Mouse (Mus musculus) left cerebral cortex, postnatal 4 days (tissue): ENCODE results near the gene Ly75. TPM values are rescaled to one million over a fixed set of nuclear protein-coding genes. Genes with fewer than 3 reads are reported as not detected.

Experiments used
- DNase-seq: peaks from one replicate; pipeline ENCODE4 v3.0.0-alpha.2; 2022
- intact Hi-C: fragments of 180-260 bp; cut with DNase I; formaldehyde crosslinking; loops from one replicate; pipeline ENCODE4 v1.15.1; 2025
- total RNA-seq, 2 experiments: library from RNA; stranded (reverse); gene quantifications; 2 replicates each; pipeline ENCODE4 v1.2.3; 2021

The Ly75 gene
- total RNA-seq, 2 experiments from 2014 or later: 5.1 to 6.7 TPM

GRCm38 (mm10) chr2:60328641-60329040 is 54.5 kb downstream of the Ly75 start:
- DNase-seq: no peak
- intact Hi-C loops: no loop called here

- DNase-seq: no peak
- intact Hi-C loops: no loop called here
Measured at GRCm38 (mm10) chr2:60327581-60327980, 55.5 kb downstream of the Ly75 start.

- intact Hi-C loops: no loop called here
- DNase-seq: no peak
Measured at GRCm38 (mm10) chr2:60326948-60327347, 56.2 kb downstream of the Ly75 start.

- DNase-seq: no peak
- intact Hi-C loops: no loop called here
Measured at GRCm38 (mm10) chr2:60323411-60323810, 59.7 kb downstream of the Ly75 start.

GRCm38 (mm10) chr2:60322031-60322726 is 60.9 kb downstream of the Ly75 start:
- intact Hi-C loops: no loop called here
- no peak for DNase-seq

- intact Hi-C loops: no loop called here
- no peak for DNase-seq
Measured at GRCm38 (mm10) chr2:60303796-60304195, 79.3 kb downstream of the Ly75 start.

- DNase-seq: no peak
Measured at GRCm38 (mm10) chr2:60299323-60299722, 83.8 kb downstream of the Ly75 start.

GRCm38 (mm10) chr2:60298266-60298665 is 84.8 kb downstream of the Ly75 start:
- DNase-seq: no peak
- intact Hi-C loops: no loop called here

More at GRCm38 (mm10) chr2:60299323-60299722, 83.8 kb downstream of the Ly75 start:
- intact Hi-C loops: no loop called here

- intact Hi-C loops: no loop called here
- DNase-seq: no peak
Measured at GRCm38 (mm10) chr2:60291381-60291780, 91.7 kb downstream of the Ly75 start.

- no peak for DNase-seq
- intact Hi-C loops: no loop called here
Measured at GRCm38 (mm10) chr2:60289451-60289850, 93.7 kb downstream of the Ly75 start.

GRCm38 (mm10) chr2:60288606-60289005 is 94.5 kb downstream of the Ly75 start:
- intact Hi-C loops: no loop called here
- DNase-seq: no peak

- DNase-seq: no peak
- intact Hi-C loops: no loop called here
Measured at GRCm38 (mm10) chr2:60285107-60285617, 97.9 kb downstream of the Ly75 start.

- intact Hi-C loops: no loop called here
- DNase-seq: no peak
Measured at GRCm38 (mm10) chr2:60284467-60284821, 98.7 kb downstream of the Ly75 start, which contains the start of gene Cd302. TSS of gene Cd302 (minus strand) at chr2:60284488.

GRCm38 (mm10) chr2:60283751-60284466 is 99.2 kb downstream of the Ly75 start:
- intact Hi-C loops: no loop called here
- peak; percentile 41 for DNase-seq

GRCm38 (mm10) chr2:60283208-60283750 is 99.8 kb downstream of the Ly75 start:
- intact Hi-C loops: no loop called here
- DNase-seq: no peak

- intact Hi-C loops: no loop called here
- no peak for DNase-seq
Measured at GRCm38 (mm10) chr2:60282625-60283024, 100.5 kb downstream of the Ly75 start.

GRCm38 (mm10) chr2:60278627-60279026 is 104.5 kb downstream of the Ly75 start:
- no peak for DNase-seq
- intact Hi-C loops: no loop called here

- DNase-seq: no peak
- intact Hi-C loops: no loop called here
Measured at GRCm38 (mm10) chr2:60269856-60270479, 113.1 kb downstream of the Ly75 start.

- intact Hi-C loops: no loop called here
- DNase-seq: no peak
Measured at GRCm38 (mm10) chr2:60267567-60267966, 115.5 kb downstream of the Ly75 start.

- DNase-seq: peak; percentile 7
- intact Hi-C loops: no loop called here
Measured at GRCm38 (mm10) chr2:60260621-60261350, 122.3 kb downstream of the Ly75 start.

GRCm38 (mm10) chr2:60259186-60259585 is 123.9 kb downstream of the Ly75 start:
- intact Hi-C loops: no loop called here
- no peak for DNase-seq
